Mouse (Mus musculus) CH12.LX (cell line): ENCODE data around the gene Prpf3. TPM values are rescaled to one million over a fixed set of nuclear protein-coding genes. Genes with fewer than 3 reads are reported as not detected.
"Not testable (repeated sequence)": the region's sequence is repeated elsewhere in the genome, so short reads cannot be mapped to it uniquely, and the experiment has no call there.

Experiments used
- DNase-seq: peaks from one replicate; pipeline ENCODE4 v3.0.0-alpha.2; 2013; ENCODE audit errors: extremely low read depth
- H3K27ac ChIP-seq: 2 replicates; pipeline ENCODE4 v1.5.1; 2012; ENCODE audit warnings: low read depth, mild to moderate bottlenecking, control low read depth, moderate library complexity; ENCODE audit not compliant: insufficient read depth
- H3K27me3 ChIP-seq: replicated peaks from 2 replicates; pipeline ENCODE3; 2012; ENCODE audit warnings: inconsistent platforms
- H3K36me3 ChIP-seq, 2 experiments: replicated peaks in 1 of 2; 2 replicates each; pipeline versions ENCODE3 to v1.6.1; 2012; ENCODE audit warnings: inconsistent platforms in 1 of 2, low read length in 1 of 2, mild to moderate bottlenecking in 1 of 2, mixed read lengths in 1 of 2, moderate library complexity in 1 of 2; ENCODE audit not compliant: control insufficient read depth in 1 of 2, insufficient read depth in 1 of 2
- H3K4me1 ChIP-seq, 2 experiments: 2 replicates each; pipeline ENCODE4 v1.6.1; 2012; ENCODE audit warnings: inconsistent platforms in 1 of 2, moderate library complexity in 1 of 2; ENCODE audit not compliant: insufficient read depth in 2 of 2, control insufficient read depth in 1 of 2
- H3K4me2 ChIP-seq: 2 replicates; pipeline ENCODE4 v1.6.1; 2012; ENCODE audit warnings: low read depth, mild to moderate bottlenecking, control low read depth; ENCODE audit not compliant: poor library complexity, insufficient read depth, severe bottlenecking
- H3K4me3 ChIP-seq, 3 experiments: fragments of 150-350 bp in 1 of 3; sonication (generic) in 1 of 3; replicated peaks in 1 of 3; 2 replicates each; pipeline versions ENCODE3 to v1.5.1; 2011 to 2012; ENCODE audit warnings: low read depth in 2 of 3, low read length in 2 of 3, mild to moderate bottlenecking in 2 of 3, moderate library complexity in 2 of 3, control low read depth in 1 of 3, improper control_type of control experiment in 1 of 3, inconsistent platforms in 1 of 3, mixed read lengths in 1 of 3; ENCODE audit not compliant: poor library complexity in 1 of 3
- H3K79me2 ChIP-seq: replicated peaks from 2 replicates; pipeline ENCODE4 v1.6.1; 2012; ENCODE audit warnings: mild to moderate bottlenecking, moderate library complexity; ENCODE audit not compliant: control insufficient read depth, poor library complexity, insufficient read depth, severe bottlenecking; ENCODE audit errors: extremely low read depth
- H3K9ac ChIP-seq: 2 replicates; pipeline ENCODE4 v1.6.1; 2012; ENCODE audit warnings: low read depth, mild to moderate bottlenecking, control low read depth, moderate library complexity; ENCODE audit not compliant: insufficient read depth
- H3K9me3 ChIP-seq: replicated peaks from 2 replicates; pipeline ENCODE3; 2012; ENCODE audit warnings: low read length, inconsistent platforms, mixed read lengths
- CHD1 ChIP-seq: IDR thresholded peaks from 2 replicates; pipeline ENCODE4 v1.6.1; 2012; ENCODE audit warnings: low read depth, low read length, improper control_type of control experiment, inconsistent platforms
- CHD2 ChIP-seq: IDR thresholded peaks from 2 replicates; pipeline ENCODE4 v1.6.1; 2011; ENCODE audit warnings: low read length, improper control_type of control experiment
- CTCF ChIP-seq, 2 experiments: IDR thresholded peaks in 1 of 2; conservative IDR thresholded peaks in 1 of 2; 2 replicates each; pipeline ENCODE4 v1.5.1; 2011 to 2012; ENCODE audit warnings: low read depth in 2 of 2, low read length in 2 of 2, improper control_type of control experiment in 1 of 2, inconsistent platforms in 1 of 2, mild to moderate bottlenecking in 1 of 2, moderate library complexity in 1 of 2
- ELF1 ChIP-seq: IDR thresholded peaks from 2 replicates; pipeline ENCODE4 v1.6.1; 2014; ENCODE audit warnings: low read depth, mild to moderate bottlenecking, inconsistent platforms, low read length, improper control_type of control experiment
- ETS1 ChIP-seq: conservative IDR thresholded peaks from 2 replicates; pipeline ENCODE4 v1.6.1; 2012; ENCODE audit warnings: low read depth, mild to moderate bottlenecking, inconsistent platforms, low read length, improper control_type of control experiment, moderate library complexity
- HCFC1 ChIP-seq: IDR thresholded peaks from 2 replicates; pipeline ENCODE4 v1.6.1; 2012; ENCODE audit warnings: low read depth, mild to moderate bottlenecking, inconsistent platforms, low read length, improper control_type of control experiment
- IRF4 ChIP-seq: IDR thresholded peaks from 2 replicates; pipeline ENCODE4 v1.6.1; 2014; ENCODE audit warnings: low read depth, mild to moderate bottlenecking, inconsistent platforms, low read length, improper control_type of control experiment
- JUN ChIP-seq: IDR thresholded peaks from 2 replicates; pipeline ENCODE4 v1.6.1; 2011; ENCODE audit warnings: low read depth, mild to moderate bottlenecking, low read length, improper control_type of control experiment, moderate library complexity; ENCODE audit not compliant: insufficient read depth
- MAX ChIP-seq: IDR thresholded peaks from 2 replicates; pipeline ENCODE4 v1.6.1; 2011; ENCODE audit warnings: low read length, improper control_type of control experiment
- MAZ ChIP-seq: IDR thresholded peaks from 2 replicates; pipeline ENCODE4 v1.6.1; 2012; ENCODE audit warnings: low read depth, mild to moderate bottlenecking, inconsistent platforms, low read length, improper control_type of control experiment, moderate library complexity
- MEF2A ChIP-seq: IDR thresholded peaks from 2 replicates; pipeline ENCODE4 v1.6.1; 2014; ENCODE audit warnings: low read depth, mild to moderate bottlenecking, inconsistent platforms, low read length, improper control_type of control experiment, borderline replicate concordance
- NELFE ChIP-seq: IDR thresholded peaks from 2 replicates; pipeline ENCODE4 v1.6.1; 2011; ENCODE audit warnings: low read depth, low read length, improper control_type of control experiment
- PAX5 ChIP-seq: IDR thresholded peaks from 2 replicates; pipeline ENCODE4 v1.6.1; 2012; ENCODE audit warnings: low read length, inconsistent platforms, mixed read lengths
- RCOR1 ChIP-seq: conservative IDR thresholded peaks from 2 replicates; pipeline ENCODE4 v1.6.1; 2012; ENCODE audit warnings: low read depth, mild to moderate bottlenecking, inconsistent platforms, low read length, improper control_type of control experiment
- SIN3A ChIP-seq: IDR thresholded peaks from 2 replicates; pipeline ENCODE4 v1.6.1; 2012; ENCODE audit warnings: low read length, improper control_type of control experiment, inconsistent platforms
- TBP ChIP-seq: conservative IDR thresholded peaks from 2 replicates; pipeline ENCODE4 v1.6.1; 2011; ENCODE audit warnings: low read depth, low read length, improper control_type of control experiment
- UBTF ChIP-seq: IDR thresholded peaks from 2 replicates; pipeline ENCODE4 v1.6.1; 2012; ENCODE audit warnings: low read depth, mild to moderate bottlenecking, inconsistent platforms, low read length, improper control_type of control experiment, moderate library complexity
- USF1 ChIP-seq: IDR thresholded peaks from 2 replicates; pipeline ENCODE4 v1.6.1; 2014; ENCODE audit warnings: low read depth, mild to moderate bottlenecking, inconsistent platforms, low read length, improper control_type of control experiment
- ZKSCAN1 ChIP-seq: IDR thresholded peaks from 2 replicates; pipeline ENCODE4 v1.6.1; 2012; ENCODE audit warnings: low read depth, inconsistent platforms, low read length, improper control_type of control experiment, borderline replicate concordance
- ZNF384 ChIP-seq: IDR thresholded peaks from 2 replicates; pipeline ENCODE4 v1.6.1; 2012; ENCODE audit warnings: low read depth, low read length, improper control_type of control experiment, inconsistent platforms
- dilution Hi-C: fragments of 300-500 bp; cut with MboI; formaldehyde crosslinking; loops from 2 replicates; pipeline ENCODE4 v1.14.3; 2020; ENCODE audit warnings: low sequenced_read_pairs; ENCODE audit not compliant: extremely low pct_unique_long_range_greater_than_20kb, extremely low pct_ligation_motif_present
- in situ Hi-C: fragments of 300-500 bp; cut with MboI; formaldehyde crosslinking; loops from 3 replicates; pipeline ENCODE4 v1.14.3; 2019; ENCODE audit warnings: low sequenced_read_pairs, low pct_ligation_motif_present, low pct_unique_long_range_greater_than_20kb, mixed read lengths
- polyA plus RNA-seq: library from polyadenylated mRNA; unstranded; fragments of >175 nt; gene quantifications from 2 replicates; pipeline ENCODE4 v1.2.1, GENCODE M21; 2012; ENCODE audit warnings: low read depth; ENCODE audit not compliant: insufficient read length
- total RNA-seq, 2 experiments: library from RNA; depleted of rRNA; stranded (reverse); fragments of 300-350 nt in 1 of 2; fragments of >200 nt in 1 of 2; gene quantifications; 2 replicates each; pipeline ENCODE4 v1.2.3; 2012 to 2014

The Prpf3 gene
- total and polyA plus RNA-seq, 3 experiments, result 11.5 to 67.8 (median 27.1) TPM

DNA sequence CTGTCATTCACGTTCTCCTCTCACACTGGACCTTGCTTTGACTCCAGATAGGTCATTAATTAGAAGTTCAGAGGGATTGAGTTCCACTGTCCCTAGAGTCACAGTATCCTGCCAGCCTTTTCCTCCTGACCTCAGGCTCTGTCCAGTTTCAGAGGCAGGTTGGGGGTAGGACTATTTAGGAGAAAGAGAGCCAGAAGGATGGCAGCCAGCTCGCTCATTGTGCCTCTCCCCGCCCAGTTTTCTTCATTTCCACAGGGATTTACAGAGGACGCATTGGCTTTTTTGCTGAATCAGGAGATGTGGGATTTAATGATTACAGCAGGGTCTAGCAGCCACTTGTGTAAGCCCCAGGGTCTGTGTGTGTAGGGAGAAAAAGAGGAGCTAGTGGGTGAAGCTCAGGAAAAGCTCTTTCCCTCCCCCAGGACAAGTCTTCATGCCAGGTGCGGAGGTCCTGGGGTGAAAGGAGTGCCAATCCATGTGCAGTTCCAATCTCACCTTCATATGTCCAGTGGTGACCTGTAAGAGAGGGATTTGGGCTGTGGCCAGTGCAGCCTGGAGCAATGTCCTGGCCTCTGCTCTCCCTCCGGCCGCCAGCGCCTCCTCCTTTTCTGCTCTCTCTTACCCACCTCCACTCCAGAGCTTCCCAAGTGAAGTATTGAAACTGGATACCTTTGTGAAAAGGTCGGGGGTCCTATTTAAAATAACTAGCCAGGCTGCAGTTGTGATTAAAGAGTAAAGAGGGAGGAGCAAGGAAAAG, 46.1 kb upstream of the Prpf3 start:
- TF ChIP-seq CTCF (conservative IDR thresholded peaks at IDR 0.05 in 1 of 2, IDR thresholded peaks at IDR 0.05 in 1 of 2; ENCODE audit: low read depth in 2 of 2, low read length in 2 of 2) (no peak), USF1 (no peak), SIN3A (no peak), ZNF384 (no peak), UBTF (no peak), CHD2 (no peak), CHD1 (no peak), MEF2A (no peak), ZKSCAN1 (no peak), HCFC1 (no peak), ELF1 (no peak), IRF4 (no peak), TBP (no peak), MAX (no peak)
- TF ChIP-seq, all 38 proteins: peak for 0
- H3K27ac ChIP-seq, result no peak overlapping the region
- in situ Hi-C loops, result loop anchor here (5.0 kb wide), 1 partner anchor 34 kb away; no protein-coding TSS in a partner anchor
- H3K9me3 ChIP-seq, result no peaks in the 10 kb centered on the region
- no peaks in the 10 kb centered on the region for H3K79me2 ChIP-seq
- H3K4me3 ChIP-seq, result no peak overlapping the region
- DNase-seq, result no peak
- no peak overlapping the region for H3K9ac ChIP-seq
- dilution Hi-C loops, result no loop called here
- peaks cover 7 to 15% of the 10 kb centered on the region in 2 experiments; a peak in 3 of 4 replicates for H3K4me1 ChIP-seq
- H3K4me2 ChIP-seq, result no peak overlapping the region
- peaks cover 8% of the 10 kb centered on the region for H3K27me3 ChIP-seq
- H3K36me3 ChIP-seq, result peaks cover 3 to 28% of the 10 kb centered on the region in 2 experiments

DNA sequence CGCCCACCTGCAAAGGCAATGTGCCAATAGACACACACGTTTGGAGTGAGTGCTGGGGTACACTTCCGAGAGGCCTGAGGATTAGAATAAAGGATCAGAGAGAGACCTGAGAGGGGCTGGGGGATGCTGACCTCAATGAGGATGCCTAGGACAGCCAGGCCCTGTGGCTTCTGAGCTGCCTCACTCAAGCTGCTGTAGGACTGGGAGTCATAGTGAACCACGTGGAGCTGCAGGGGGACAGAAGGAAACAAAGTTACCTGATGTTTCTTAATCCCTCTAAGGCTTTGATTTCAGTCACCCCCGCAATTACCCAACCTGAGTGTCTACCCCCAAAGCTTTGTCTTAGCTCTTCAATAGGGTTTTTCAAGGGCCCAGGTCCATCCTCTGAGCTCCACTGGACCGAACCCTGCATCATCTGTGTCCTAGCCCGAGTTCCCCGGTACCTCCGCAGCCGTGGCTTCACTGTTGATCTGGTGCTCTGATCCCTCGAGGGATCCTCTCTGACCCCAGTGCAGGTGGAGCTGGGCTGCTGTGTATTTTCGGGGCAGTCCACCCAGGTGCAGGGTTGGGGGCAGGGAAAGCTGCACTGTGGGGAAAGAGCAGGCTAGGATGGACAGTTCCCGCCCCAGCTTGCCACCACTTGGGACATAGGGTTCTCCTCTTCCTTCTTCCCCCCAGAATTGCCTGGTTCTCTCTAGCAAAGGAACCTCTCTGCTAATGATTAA, 44.3 kb upstream of the Prpf3 start:
- H3K27ac ChIP-seq, result no peak overlapping the region
- H3K79me2 ChIP-seq, result peaks cover under 1% of the 10 kb centered on the region; the same call in 1 of the 2 replicates
- dilution Hi-C loops, result no loop called here
- in situ Hi-C loops, result loop anchor here (5.0 kb wide), 1 partner anchor 33 kb away; no protein-coding TSS in a partner anchor
- H3K4me3 ChIP-seq, result no peak overlapping the region
- H3K36me3 ChIP-seq, result peaks cover 7 to 35% of the 10 kb centered on the region in 2 experiments
- H3K27me3 ChIP-seq, result peaks cover 4% of the 10 kb centered on the region
- no peak for DNase-seq
- no peaks in the 10 kb centered on the region for H3K9me3 ChIP-seq
- no peak overlapping the region for H3K4me2 ChIP-seq
- no peak overlapping the region for H3K9ac ChIP-seq
- no peak for TF ChIP-seq CHD1
- no peak for TF ChIP-seq PAX5
- no peak for TF ChIP-seq ETS1
- no peak for TF ChIP-seq TBP
- no peak for TF ChIP-seq JUN
- no peak for TF ChIP-seq ZNF384
- no peak for TF ChIP-seq CTCF (conservative IDR thresholded peaks at IDR 0.05 in 1 of 2, IDR thresholded peaks at IDR 0.05 in 1 of 2; ENCODE audit: low read depth in 2 of 2, low read length in 2 of 2)
- TF ChIP-seq RCOR1, result no peak
- no peak for TF ChIP-seq MAZ
- TF ChIP-seq NELFE, result no peak
- H3K4me1 ChIP-seq, result peaks cover 7 to 25% of the 10 kb centered on the region in 2 experiments

DNA sequence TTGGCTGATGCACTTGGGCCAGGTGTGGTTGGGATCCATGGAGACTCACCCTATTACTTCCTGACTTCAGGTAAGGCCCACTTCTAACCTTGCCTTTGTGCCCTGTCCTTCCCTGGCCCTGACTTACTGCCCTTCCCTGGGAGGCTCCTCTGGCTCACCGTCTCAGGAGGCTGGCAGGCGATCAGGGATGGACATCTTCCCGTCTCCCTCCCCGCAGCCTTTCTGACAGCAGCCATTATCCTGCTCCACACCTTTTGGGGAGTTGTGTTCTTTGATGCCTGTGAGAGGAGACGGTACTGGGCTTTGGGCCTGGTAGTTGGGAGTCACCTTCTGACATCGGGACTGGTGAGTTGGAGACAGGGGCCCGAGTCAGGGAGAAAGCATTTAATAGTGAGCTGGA, 39.8 kb upstream of the Prpf3 start:
- in situ Hi-C loops, H3K4me3 ChIP-seq, DNase-seq, H3K27me3 ChIP-seq, H3K9me3 ChIP-seq, dilution Hi-C loops, H3K4me2 ChIP-seq, H3K9ac ChIP-seq, H3K27ac ChIP-seq: not testable (repeated sequence)
- Histone ChIP-seq H3K36me3 (peaks cover 7 to 32% of the 10 kb centered on the region in 2 experiments), H3K79me2 (peaks cover 15% of the 10 kb centered on the region), H3K4me1 (peaks cover 10 to 49% of the 10 kb centered on the region in 2 experiments)
